Mouse (Mus musculus) cerebellum, adult 2 months (tissue): Measurements from ENCODE around the gene Dbndd2.

Source experiments
- CTCF ChIP-seq: fragments of 200-500 bp; IDR thresholded peaks from 2 replicates; pipeline ENCODE4 v1.5.1; 2011; ENCODE audit warnings: low read depth, mild to moderate bottlenecking, control low read depth, low read length, moderate library complexity, borderline replicate concordance; ENCODE audit not compliant: insufficient read depth
- POLR2A ChIP-seq: fragments of 200-500 bp; IDR thresholded peaks from 2 replicates; pipeline ENCODE4 v1.6.1; 2011; ENCODE audit warnings: low read length, control low read depth, borderline replicate concordance; ENCODE audit not compliant: insufficient read depth

- TF ChIP-seq CTCF (no peak), POLR2A (no peak)
These were observed 29.0 kb upstream of the Dbndd2 start, which contains the start of gene Sys1 for GRCm38 (mm10) chr2:164456864-164457300.
